Mouse (Mus musculus): ENCODE results near the gene Gm10190. TPM values are rescaled to one million over a fixed set of nuclear protein-coding genes. Genes with fewer than 3 reads are reported as not detected.
"Not testable (repeated sequence)": the region's sequence is repeated elsewhere in the genome, so short reads cannot be mapped to it uniquely, and the experiment has no call there.

Gm10190 gene
- polyA plus RNA-seq, 1 experiment from 2014 or later, result 0.51 TPM

DNA sequence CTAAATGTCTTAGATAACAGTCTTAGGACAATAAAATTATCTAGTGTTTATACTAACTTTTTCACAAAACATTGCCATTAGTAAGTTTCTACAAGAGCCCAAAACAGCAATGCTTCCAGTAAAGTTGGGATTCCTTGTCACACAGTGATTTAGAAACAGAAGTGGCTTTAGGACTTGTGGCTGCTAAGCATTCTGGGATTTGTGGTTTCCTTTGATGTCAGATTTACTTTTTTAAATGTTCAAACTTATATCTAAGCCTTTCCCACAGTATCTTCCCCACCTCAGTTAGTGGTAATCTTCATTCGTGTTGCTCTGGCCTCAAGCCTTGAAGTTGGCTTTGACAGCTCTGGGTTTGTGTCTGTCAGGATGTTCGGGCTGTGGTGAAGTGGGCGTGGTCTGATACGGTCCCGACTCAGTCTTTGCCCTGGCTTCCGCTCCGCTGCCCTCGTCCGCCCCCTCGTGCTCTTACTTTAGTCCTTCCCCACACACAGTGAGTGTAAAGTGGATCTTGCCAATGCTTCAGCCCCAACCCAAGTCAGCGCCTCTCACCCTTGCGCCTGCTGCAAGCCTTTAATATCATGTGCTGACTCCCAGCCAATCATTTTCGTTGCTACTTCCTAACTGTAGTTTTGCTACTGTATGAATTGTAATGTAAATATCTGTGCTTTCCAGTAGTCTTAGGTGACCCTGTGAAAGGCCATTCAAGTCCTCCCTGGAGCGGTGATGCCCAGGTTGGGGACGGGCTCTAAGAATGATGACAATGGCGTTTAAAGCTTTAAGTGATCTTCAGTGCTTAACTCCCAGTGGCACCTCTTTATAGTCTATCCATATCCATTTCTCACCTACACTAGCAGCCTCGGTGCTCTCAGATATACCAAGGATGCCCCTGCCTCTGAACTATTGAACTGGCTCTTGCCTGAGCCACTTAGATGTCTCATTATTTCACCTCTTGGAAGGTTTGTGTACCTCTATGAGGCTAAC lies 18.4 kb upstream of the Gm10190 start:
- Histone ChIP-seq H3K36me3 (replicated peaks; ENCODE audit: insufficient read depth, low read length) (peaks cover 4% of the 10 kb centered on the region; the same call in 1 of the 2 replicates), H3K4me3 (ENCODE audit: low read depth, low read length) (peak overlapping the region; percentile 41), H3K9ac (replicated peaks) (0 out of 2 replicates have a peak overlapping the region, but pooled peaks have one; percentile 30), H3K9me3 (ENCODE audit: low read length) (no peaks in the 10 kb centered on the region), H3K4me1 (ENCODE audit: insufficient read depth) (no peaks in the 10 kb centered on the region), H3K4me2 (ENCODE audit: low read depth, low read length) (peak overlapping the region; percentile 67), H3K27ac (ENCODE audit: low read depth) (no peak overlapping the region), H3K27me3 (ENCODE audit: insufficient read depth, low read length) (no peaks in the 10 kb centered on the region)
- WGBS (ENCODE audit: insufficient replicate concordance), result 15% methylated on average over 17 of the region's 17 CpGs
- peak; percentile 76 for DNase-seq
- ATAC-seq, result peak; percentile 84
- peak; percentile 69 for TF ChIP-seq CTCF (IDR thresholded peaks at IDR 0.05; ENCODE audit: low read depth)
- no peak for TF ChIP-seq EP300 (IDR thresholded peaks at IDR 0.05; ENCODE audit: low read depth)

DNA sequence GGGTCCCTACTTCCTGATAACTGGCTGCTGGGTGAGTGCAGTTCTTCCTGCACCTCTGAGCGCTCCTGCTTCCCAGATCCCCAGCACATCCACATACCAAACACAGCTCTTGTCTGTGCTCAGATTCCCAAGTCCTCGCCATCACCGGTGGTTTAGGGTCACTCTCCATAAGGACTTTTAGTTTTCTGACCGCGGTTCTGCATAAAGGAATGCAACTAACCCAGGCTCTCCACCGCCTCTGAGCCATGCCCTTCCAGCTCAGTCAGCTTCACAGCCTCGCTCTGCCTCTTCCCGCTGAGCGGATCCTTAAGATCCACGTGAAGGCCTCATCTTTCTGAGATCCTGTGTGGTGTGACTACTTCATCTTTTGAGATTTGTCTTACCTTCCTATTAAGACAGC lies 16.7 kb upstream of the Gm10190 start:
- DNase-seq (no peak), ATAC-seq (no peak)
- Histone ChIP-seq H3K4me3 (ENCODE audit: low read depth, low read length) (no peak overlapping the region), H3K36me3 (replicated peaks; ENCODE audit: insufficient read depth, low read length) (no peaks in the 10 kb centered on the region), H3K9me3 (ENCODE audit: low read length) (no peaks in the 10 kb centered on the region), H3K27ac (ENCODE audit: low read depth) (no peak overlapping the region), H3K4me1 (ENCODE audit: insufficient read depth) (no peaks in the 10 kb centered on the region), H3K9ac (replicated peaks) (no peak overlapping the region), H3K27me3 (ENCODE audit: insufficient read depth, low read length) (no peaks in the 10 kb centered on the region), H3K4me2 (ENCODE audit: low read depth, low read length) (no peak overlapping the region)
- WGBS (ENCODE audit: insufficient replicate concordance), result 66% methylated on average over 10 of the region's 10 CpGs
- TF ChIP-seq CTCF (IDR thresholded peaks at IDR 0.05; ENCODE audit: low read depth) (no peak), EP300 (IDR thresholded peaks at IDR 0.05; ENCODE audit: low read depth) (no peak)

DNA sequence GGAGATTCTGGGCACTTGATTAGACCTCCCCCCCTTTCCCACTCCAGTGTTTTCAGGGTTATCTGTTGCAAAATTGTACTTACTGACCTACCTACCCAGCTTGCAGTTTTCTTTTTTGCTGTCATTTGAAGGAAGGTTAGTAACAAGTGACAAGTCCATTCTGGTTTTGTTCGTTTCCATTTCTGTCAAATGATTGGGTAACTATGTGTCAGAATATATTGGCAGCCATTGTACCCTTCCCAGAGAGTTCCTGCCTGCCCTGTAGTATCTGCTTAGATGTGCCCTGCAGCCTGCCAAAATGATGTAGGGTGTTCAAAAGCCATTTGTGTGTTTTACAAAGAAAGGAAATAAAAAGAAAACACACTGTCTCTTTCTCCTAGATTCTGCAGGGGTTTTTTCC lies 12.3 kb upstream of the Gm10190 start:
- no peak overlapping the region for H3K4me2 ChIP-seq (ENCODE audit: low read depth, low read length)
- TF ChIP-seq CTCF (IDR thresholded peaks at IDR 0.05; ENCODE audit: low read depth), result no peak
- no peak for TF ChIP-seq EP300 (IDR thresholded peaks at IDR 0.05; ENCODE audit: low read depth)
- H3K9ac ChIP-seq (replicated peaks), result no peak overlapping the region
- WGBS (ENCODE audit: insufficient replicate concordance), result 55% methylated on average over 1 of the region's 1 CpGs
- H3K27me3 ChIP-seq (ENCODE audit: insufficient read depth, low read length), result no peaks in the 10 kb centered on the region
- DNase-seq (no peak), ATAC-seq (no peak)
- no peaks in the 10 kb centered on the region for H3K36me3 ChIP-seq (replicated peaks; ENCODE audit: insufficient read depth, low read length)
- no peak overlapping the region for H3K4me3 ChIP-seq (ENCODE audit: low read depth, low read length)
- H3K4me1 ChIP-seq (ENCODE audit: insufficient read depth), result no peaks in the 10 kb centered on the region
- H3K9me3 ChIP-seq (ENCODE audit: low read length), result no peaks in the 10 kb centered on the region
- H3K27ac ChIP-seq (ENCODE audit: low read depth), result no peak overlapping the region

DNA sequence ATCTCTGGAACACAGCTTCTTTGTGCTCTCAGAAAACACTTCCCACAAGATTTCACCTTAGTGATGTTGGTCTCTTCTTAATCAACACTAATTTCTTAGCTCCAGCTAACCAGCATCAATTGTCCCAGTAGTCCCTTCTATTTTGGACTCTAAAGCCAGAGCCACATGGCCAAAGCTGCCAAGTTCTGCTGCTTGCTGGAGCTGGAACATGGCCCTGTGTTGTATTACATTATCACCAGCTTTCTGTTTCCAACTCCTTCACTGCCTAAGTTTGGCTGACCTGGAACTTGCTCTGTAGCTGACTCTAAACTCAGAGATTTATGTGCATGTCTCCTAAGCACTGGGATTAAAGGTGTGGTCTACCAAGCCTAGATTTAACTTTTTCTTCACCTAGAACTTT lies 5.0 kb upstream of the Gm10190 start:
- H3K4me1 ChIP-seq (ENCODE audit: insufficient read depth); ATAC-seq; H3K9ac ChIP-seq (replicated peaks); H3K4me3 ChIP-seq (ENCODE audit: low read depth, low read length); H3K27ac ChIP-seq (ENCODE audit: low read depth); H3K27me3 ChIP-seq (ENCODE audit: insufficient read depth, low read length); H3K9me3 ChIP-seq (ENCODE audit: low read length); H3K4me2 ChIP-seq (ENCODE audit: low read depth, low read length); DNase-seq; H3K36me3 ChIP-seq (replicated peaks; ENCODE audit: insufficient read depth, low read length): not testable (repeated sequence)

DNA sequence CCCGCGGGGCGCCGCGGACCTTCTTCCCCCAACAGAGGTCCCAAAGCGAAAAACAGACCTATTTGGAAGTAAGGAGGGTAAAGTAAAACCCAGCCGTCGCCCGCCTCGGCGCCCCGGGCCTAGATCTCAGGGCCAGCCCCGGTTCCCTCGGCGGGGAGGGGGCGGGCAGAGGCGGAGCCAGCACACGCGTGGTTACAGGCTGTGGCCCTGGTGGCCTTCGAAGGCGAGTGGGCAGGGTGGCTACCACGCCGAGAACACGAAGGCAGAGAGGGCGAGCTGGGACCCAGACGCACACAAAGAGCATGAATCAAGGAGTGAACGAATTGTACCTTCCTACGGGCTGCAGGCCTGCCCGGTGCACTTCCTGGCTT lies 370 bp upstream of the Gm10190 start:
- peak; percentile 60 for ATAC-seq
- peak overlapping the region; percentile 72 for H3K4me2 ChIP-seq (ENCODE audit: low read depth, low read length)
- peak overlapping the region; percentile 54 for H3K9ac ChIP-seq (replicated peaks)
- H3K36me3 ChIP-seq (replicated peaks; ENCODE audit: insufficient read depth, low read length), result no peaks in the 10 kb centered on the region
- no peak for TF ChIP-seq EP300 (IDR thresholded peaks at IDR 0.05; ENCODE audit: low read depth)
- no peak for TF ChIP-seq CTCF (IDR thresholded peaks at IDR 0.05; ENCODE audit: low read depth)
- no peak for DNase-seq
- H3K9me3 ChIP-seq (ENCODE audit: low read length), result no peaks in the 10 kb centered on the region
- 21% methylated on average over 29 of the region's 29 CpGs for WGBS (ENCODE audit: insufficient replicate concordance)
- H3K27ac ChIP-seq (ENCODE audit: low read depth), result 0 out of 2 replicates have a peak overlapping the region, but pooled peaks have one; percentile 41
- H3K4me3 ChIP-seq (ENCODE audit: low read depth, low read length), result peak overlapping the region; percentile 42
- 0 out of 2 replicates have a peak, but pooled peaks cover 7% of the 10 kb centered on the region for H3K27me3 ChIP-seq (ENCODE audit: insufficient read depth, low read length)
- peaks cover 11% of the 10 kb centered on the region for H3K4me1 ChIP-seq (ENCODE audit: insufficient read depth)

DNA sequence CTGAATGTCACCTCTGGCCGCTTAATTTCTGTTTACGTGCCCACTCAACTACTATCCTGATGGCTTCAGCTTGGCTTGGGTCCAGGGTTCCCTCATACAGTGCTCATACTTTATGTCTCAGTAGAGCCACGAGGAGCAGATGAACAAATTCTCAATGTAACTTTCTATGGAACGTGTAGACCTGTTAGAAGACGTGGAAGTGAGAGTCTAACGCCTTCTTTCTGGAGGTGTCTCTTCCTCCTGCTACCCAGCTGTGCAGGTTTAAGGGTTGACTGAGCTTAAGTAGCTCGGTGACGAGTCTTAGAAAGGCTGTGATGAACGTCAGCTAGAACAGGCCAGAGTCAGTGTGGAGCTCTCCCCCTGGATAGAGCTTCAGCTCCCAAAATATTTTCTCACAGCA lies 4.7 kb downstream of the Gm10190 start:
- Histone ChIP-seq H3K27ac (ENCODE audit: low read depth) (no peak overlapping the region), H3K4me3 (ENCODE audit: low read depth, low read length) (no peak overlapping the region), H3K9me3 (ENCODE audit: low read length) (no peaks in the 10 kb centered on the region), H3K27me3 (ENCODE audit: insufficient read depth, low read length) (0 out of 2 replicates have a peak, but pooled peaks cover 3% of the 10 kb centered on the region), H3K4me2 (ENCODE audit: low read depth, low read length) (no peak overlapping the region), H3K4me1 (ENCODE audit: insufficient read depth) (peaks cover 8% of the 10 kb centered on the region), H3K9ac (replicated peaks) (no peak overlapping the region), H3K36me3 (replicated peaks; ENCODE audit: insufficient read depth, low read length) (no peaks in the 10 kb centered on the region)
- WGBS (ENCODE audit: insufficient replicate concordance), result 66% methylated on average over 9 of the region's 9 CpGs
- ATAC-seq, result no peak
- TF ChIP-seq CTCF (IDR thresholded peaks at IDR 0.05; ENCODE audit: low read depth) (no peak), EP300 (IDR thresholded peaks at IDR 0.05; ENCODE audit: low read depth) (no peak)
- DNase-seq, result no peak
